Mouse (Mus musculus) kidney, adult 18-20 months (tissue): ENCODE data around the gene Dmbx1.

ENCODE experiments used
- DNase-seq: peaks from one replicate; pipeline ENCODE4 v3.0.0; 2021

The Dmbx1 gene

DNA sequence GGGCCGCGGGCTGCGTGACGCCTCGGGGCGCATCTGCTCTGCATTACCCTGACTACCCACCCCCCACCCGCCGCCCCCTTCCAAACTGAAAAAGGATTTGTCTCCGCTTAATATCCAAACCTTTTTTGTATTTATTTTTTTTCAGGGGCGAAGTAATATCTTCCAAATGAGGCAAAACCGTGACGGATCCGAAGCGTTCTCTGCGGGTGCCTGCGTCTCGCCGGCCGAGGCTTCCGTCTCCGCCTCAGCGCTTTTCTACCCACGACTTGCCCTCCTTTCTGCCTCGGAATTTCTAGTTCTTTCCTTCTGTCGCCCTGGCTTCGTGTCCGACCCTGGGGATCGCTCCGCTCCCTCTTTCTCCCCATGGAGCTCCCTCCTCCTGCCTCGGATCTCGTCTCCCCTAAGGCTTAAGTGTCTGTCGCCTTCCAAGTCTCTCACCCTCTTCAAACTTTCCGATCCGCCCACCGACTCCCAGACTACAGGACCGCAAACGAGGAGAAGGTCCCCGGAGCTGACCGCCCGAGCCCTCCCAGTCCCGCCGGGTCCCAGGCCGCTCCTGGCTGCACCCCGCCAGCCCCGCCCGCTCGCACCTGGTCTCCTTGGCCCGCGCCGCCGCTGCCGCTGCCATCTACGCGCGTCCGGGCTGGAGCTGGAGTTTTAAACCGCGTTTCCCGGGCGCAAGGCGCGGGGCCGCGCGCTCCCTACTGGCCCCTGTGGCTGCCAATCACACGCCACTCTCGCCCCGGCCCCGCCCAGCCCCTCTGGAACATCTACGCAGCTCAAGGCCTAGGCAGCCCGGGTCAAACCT is at the start of gene Dmbx1:
TSS of gene Dmbx1 (minus strand) at position 632 of the 808 bp plus-strand sequence.
- DNase-seq, result no peak

DNA sequence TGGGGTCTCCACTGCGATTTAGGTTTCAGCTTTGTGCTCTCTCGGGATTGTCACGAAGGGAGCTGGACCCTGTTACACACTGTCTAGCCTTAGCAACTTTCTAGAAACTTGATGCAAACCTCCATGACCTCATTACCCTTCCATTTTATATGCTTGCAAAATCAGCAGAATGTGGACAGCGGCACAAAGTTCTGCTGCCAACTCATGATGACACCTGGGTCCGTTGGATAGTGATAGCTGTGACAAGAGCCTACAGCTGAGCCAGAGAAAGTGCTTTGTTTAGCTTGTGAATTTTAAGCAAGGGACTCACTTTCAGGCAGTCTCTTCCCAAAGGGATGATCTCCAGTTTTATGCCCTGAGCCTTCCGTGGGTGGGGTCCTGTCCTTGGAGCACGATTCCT is 49.7 kb upstream of the Dmbx1 start:
- no peak for DNase-seq

DNA sequence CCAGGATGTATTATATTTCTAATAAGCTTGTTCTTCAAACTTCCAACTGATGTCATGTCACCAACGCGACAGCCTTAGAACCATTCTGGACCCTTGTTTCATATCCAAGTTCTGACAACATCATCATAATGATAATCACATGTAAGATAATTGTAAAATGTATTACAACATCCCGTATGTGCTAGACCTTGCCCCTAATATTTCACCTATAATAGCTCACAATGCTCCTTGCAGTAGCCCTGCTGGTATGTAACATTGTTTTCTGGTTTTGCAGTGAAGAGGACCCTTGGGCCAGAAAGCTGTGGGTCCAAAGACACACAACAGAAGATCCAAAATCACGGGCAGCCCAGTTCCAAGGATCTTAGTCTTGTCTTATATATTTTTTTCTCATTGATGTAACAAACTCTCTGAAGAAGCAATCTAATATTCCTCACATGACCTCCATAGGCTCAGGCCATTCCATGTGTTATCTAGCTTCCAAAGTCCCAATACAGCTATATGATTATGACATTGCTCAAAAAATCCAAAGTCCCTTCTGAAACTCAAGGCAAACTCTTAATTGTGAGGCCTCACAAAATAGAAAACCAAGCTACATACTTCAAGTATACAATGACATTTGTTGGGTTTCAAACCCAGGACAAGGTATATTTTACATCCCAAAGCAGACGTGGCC is 48.3 kb upstream of the Dmbx1 start:
- DNase-seq, result no peak

DNA sequence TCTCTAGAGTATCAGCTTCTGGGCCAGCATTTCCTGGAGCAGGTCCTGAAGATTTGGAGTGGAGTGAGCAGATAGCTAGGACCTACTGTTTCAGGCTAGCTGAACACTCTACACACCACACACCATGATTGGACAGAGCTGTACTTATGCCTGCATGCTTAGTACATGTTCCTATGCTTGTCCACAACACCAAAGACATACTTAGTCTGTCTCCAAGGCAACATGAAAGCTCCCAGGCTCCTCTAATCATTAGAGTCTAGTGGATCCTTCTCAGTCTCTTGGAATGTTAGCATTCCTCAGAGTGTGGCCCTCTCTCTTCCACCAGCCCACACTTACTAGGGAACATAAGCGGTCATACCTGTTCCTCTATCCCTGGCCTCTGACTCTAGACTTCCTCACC is 47.7 kb upstream of the Dmbx1 start:
- DNase-seq, result no peak

DNA sequence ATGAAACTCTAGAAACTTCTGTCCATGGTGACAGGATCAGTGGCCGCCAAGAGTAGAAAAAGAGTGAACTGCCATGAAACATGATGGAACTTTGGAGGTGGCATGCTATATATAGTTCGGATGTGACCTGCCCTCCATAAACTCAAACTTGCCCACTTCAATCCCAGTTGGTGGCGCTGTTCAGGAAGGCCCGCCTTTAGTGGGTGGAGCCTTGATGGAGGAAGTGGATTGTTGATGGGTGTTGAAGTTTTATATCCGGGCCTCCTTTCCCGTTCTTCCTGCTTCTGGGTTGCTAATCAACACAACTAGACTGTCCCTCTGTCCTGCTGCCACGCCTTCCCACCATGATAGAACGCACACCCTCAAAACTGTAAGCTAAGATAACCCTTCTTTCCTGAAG is 45.2 kb upstream of the Dmbx1 start:
- no peak for DNase-seq

DNA sequence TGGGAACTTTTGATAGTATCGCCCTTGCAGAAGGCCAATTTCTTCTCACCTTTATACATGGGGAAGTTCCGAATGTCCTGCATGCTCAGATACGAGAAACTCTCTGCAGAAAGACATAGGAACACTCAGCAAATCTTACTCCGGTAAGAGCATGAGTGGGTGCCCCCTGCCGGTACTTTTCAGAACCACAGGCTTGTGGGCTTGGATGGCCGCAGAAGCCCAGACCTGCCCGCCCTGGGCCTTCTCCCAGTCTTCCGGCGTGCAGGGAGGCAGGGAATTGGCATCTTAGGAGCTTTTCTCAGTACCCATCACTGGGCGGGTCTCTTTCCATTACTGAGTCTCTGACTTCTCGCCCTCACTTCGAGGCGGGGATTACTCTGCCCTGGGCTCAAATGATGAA is 44.4 kb upstream of the Dmbx1 start:
- DNase-seq, result peak; percentile 88

DNA sequence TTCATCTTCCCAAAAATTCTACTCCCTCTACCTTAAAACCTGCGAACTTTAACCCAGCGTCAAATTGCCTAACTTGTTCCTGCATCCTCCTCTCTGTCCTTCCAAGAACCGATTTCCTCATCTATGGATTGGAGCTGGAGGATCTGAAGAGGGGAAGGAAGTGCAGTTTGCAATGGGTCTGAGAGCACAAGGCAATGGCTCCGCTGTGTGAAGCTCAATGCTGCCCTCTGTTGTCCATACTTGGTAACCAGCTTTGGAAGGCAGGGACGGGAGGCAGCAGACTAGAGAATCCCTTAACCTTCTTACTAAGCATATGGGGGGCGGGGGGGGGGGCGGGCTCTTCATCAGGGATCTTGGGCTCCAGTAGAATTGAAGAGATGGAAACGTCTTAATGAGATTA is 41.0 kb upstream of the Dmbx1 start:
- peak; percentile 68 for DNase-seq

DNA sequence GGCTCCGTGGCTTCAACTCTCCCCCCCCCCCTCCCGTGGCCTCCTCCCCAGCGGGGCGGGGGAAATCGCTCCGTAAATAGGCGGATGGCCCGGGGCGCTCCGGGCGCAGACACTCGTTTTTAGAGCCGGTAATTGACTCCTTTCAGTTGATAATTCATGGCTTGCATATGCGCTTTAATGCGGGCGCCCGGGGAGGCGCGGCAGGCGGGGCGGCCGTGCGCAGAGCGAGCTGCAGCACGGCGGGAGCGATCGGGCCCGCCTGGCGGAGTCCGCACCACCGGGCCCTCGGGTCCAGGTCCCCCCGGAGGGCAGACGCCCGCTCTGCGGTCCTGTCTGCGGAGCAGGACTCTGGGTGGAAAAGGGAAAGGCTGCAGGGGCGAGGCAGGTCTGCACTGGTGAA is 39.7 kb upstream of the Dmbx1 start:
- DNase-seq, result no peak

DNA sequence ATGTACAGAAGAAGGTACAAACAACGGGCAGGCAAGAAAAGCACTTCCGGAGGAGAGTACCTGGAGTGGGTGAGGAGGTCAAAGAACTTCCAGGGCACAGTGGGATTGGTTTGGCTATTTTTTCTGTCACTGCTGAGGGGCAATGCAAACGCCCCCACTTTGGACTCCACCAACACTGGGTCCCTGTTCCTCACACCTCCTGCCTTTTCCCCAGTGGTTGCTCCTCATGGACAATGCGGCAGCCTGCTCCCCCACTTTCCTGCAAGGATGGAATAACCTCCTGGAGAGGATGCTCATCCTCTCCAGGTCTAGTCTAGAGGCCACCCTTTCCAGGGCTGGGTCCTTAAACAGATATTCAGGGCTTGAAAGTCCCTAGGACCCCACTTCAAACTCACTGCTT is 39.2 kb upstream of the Dmbx1 start:
- no peak for DNase-seq

DNA sequence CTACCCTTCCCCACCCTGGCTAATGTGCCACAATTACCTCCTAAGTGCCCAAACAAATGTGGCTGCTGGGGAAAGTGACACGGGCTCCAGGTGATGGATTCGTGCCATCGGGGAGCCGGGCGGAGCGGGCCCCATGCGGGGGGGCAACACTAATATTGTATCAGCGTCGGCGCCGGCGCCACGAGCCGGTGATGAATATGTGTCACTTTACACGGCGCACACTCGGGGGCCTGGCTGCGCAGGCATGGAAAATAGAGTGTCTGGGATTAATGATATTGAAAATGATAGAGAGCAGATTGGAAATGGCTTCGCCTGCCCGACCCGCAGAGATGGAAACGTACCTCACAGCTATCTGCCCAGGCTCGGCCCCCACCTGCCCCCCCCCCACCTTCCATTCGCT is 32.8 kb upstream of the Dmbx1 start:
- no peak for DNase-seq

DNA sequence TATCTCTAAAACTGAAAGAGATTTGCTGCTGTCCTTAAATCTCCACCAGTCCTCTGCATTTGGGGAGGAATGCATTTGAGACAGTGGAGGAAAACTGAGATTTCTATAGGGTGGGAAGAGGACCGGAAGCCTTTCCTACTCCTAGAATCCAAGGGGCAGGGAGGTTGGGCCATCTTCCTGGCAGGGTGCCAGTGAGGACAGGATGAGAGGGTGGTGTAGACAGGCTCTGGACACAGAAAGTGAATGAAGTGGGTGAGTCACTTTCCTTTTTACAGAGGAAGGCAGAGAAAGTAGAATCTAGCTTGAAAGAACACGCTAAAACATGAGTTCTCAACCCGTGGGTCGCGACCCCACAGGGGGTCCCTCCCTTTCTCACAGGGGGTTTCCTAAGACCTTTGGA is 24.7 kb upstream of the Dmbx1 start:
- no peak for DNase-seq

DNA sequence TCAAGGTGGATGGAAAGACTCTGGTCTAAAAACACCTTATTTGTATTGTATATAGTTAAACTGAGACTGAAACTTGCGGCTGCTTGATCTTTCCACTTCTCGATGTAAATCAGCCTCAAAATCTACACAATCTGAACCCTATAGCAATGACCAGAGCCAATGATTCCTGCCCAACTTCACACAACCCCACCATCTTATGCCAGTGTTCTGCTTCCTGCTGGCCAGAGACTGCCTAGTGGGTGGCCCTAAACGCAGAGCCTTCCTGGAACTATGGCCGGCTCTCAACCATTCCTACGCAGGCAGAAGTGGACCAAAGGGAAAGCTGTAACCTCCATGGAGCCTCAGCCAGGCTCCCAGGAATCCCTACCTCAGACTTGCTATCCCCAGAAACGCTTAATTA is 24.0 kb upstream of the Dmbx1 start:
- DNase-seq, result no peak

DNA sequence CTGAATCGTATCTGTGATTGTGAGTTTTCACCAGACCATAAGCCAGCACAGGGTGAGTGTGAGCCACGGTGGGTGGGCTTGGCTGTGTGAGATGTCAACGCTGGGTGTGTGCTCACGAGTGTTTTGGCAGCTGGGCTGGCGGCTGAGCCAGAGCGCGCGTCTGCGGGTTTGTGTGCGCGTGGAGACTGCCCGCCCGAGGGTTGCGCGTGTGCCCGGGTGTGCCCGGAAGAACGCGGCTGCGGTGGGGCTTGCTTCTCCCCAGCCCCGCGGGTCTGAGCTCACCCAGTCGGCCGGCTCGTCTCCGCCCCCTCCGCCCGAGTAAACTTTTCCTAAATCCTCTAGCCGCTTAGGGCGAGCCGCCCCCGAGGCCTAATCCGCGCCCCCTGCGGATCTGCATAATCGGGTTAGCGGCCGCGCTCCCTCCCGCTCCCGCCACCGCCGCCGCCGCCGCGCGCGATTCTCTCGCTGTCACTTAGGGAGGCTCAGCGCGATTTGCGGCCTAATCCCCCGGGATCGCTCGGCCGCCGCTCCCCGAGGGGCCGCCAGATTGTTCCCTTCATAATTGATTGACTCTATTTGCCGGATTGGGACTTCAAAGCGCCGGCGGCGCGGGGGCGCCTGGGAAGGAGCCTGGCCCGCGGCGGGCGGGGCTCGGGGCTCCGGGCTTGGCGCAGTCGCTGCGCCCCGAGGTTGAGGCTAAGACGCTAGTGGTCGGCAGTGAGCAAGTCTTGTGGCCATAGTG is 23.1 kb upstream of the Dmbx1 start:
- DNase-seq, result peak; percentile 28

DNA sequence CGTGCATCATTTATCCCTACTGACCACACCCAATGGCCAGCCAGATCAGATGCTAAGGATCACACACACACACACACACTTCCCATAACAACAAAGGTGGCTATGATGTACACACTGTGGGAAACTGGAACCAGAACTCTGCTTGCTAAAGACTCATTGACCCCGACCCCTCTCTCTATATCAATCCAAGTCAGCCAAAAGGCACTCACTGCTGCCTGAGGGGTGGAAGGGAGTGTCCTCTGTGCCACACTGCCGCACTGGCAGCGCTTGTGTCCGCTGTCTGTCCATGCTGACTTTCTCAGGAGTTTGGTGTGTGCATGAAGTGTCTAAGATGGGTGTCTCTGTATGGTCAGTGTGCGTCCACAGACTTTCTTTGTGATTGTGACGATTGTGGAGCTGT is 22.3 kb upstream of the Dmbx1 start:
- DNase-seq, result no peak

DNA sequence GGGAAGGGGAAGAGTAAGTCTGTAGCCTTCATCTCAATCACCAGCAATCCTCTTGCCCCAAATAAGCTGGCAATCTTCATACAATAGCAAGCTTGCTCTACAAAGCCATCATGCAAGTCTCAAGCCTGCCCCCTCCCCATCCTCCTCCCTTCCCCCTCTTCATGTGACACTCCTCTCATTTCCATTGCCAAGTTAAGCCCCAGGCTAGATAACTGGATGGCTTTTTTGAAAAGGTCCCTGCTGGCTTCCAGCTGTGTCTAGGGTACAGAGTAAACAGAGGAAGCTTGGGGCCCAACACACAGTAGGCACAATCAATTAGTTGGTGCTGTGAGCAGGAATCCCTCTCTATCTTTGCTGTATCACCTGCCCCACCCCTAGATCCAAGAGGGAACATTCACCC is 19.8 kb upstream of the Dmbx1 start:
- no peak for DNase-seq

DNA sequence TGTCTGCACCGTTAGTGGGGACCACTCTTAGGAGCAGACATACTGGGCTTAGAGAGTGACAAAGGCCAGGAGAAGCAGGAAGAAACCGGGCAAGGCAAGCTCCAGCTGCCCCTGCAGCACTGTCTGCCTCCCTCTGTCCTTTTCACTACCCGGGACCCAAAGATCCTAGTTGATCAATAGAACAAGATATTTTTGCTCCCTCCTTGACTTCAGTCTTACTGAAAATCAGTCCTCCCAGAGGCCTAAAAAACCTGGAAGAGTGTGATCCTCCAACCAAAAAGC is 15.7 kb upstream of the Dmbx1 start:
- no peak for DNase-seq

DNA sequence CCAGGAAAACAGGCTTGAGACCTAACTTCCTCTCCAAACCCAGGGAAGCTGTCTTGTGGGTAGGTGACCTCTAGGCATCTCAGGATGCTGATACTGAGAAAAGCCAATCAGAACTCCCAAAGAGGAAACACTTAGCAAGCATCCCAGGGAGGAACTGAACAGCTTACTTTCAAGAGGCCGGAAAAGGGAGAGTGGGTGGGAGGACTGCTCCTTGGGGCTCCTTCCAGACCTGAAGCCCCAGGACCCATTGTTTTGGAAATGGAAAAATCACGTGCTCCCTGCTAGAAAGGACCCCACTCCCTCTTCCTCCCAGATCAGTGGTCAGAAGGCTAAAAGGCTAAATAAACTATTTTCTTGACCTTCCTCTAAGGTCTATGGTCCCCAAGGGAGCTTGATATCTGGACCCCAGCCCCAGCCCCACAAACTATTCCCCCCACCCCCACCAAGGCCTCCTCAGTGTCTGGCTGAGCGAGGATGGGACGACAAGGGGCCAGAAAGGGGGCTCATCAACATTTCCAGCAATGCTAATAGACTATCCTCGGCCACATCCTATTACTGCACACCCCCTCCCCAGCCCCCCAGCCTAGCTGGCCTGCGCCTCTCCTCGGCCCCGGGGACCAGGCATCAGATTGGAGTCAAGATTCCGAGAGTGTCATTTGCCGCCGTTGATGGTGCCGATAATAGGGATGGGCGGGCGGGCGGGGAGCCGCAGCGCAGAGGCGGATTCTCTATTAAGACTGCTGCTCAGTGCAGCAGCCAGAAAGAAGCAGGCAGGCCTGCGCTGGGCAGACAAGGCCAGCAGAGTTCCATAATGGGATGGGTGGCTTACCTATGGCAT is 15.1 kb upstream of the Dmbx1 start:
- DNase-seq, result no peak

DNA sequence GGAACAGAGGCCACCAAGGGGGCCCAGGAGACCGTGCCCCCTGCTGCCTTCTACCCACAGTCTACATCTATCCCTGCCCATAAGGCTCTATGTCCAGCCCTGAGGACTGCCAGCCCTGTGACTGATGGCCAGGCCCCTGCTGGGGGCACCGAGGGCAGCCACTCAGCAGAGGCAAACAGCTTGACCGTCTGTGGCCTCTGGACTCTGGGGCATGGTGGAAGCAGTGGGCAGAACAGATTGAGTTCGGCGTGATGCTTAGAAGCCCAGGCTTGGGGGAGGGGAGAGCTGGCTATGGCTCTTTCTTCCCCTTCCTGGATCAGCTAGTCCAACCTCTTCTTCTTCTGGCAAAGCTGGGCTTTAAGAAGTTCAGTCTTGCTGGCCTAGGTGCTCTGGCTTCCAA is 13.8 kb upstream of the Dmbx1 start:
- DNase-seq, result no peak

DNA sequence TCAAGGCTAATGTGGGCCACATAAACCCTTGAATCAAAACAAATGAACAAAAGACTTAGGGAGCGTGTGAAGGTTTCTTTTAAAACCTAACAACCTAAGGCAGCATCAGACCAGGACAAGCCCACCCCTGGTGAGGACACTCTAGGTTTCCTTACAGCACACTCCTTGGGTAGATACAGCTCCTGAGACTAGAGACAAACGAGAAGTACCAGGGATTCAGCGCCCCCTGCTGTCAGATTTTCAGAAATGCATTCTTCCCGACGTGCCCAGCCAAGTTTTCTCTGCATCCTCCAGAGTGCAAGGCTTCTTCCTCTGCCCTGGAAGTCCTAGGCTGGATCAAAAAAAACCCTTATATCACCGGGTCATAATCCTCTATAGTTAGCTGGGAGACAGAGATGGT is 13.0 kb upstream of the Dmbx1 start:
- DNase-seq, result peak; percentile 70

DNA sequence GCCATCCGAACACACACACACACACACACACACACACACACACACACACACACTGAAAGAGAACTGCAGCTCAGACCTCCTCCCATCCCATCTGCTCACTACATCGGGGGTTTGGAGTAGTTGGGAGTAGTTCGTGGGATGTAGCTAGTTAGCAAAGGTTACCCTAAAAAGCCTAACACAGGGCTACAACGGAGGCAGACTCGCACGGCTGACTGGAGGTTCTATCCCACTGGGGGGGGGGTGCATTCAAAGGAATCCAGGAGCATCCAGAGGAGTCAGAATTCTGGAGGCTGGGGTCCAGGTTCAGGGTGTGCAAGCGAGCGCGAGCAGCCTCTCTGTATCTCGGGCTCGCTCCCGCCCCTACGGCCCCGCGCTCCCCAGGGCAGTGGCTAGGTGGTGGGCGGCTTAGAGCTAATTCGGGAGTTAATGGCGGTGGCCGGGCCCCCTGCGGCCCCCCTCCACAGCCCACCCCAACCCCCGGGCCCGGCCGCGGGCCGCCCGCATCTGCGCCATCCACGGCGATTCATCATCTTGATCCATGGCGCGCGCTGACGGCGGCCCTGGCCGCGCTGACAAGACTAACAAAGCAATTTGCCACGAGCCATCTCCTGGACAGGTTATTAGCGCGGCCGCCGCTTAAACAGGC is 4.1 kb upstream of the Dmbx1 start:
- DNase-seq, result no peak

DNA sequence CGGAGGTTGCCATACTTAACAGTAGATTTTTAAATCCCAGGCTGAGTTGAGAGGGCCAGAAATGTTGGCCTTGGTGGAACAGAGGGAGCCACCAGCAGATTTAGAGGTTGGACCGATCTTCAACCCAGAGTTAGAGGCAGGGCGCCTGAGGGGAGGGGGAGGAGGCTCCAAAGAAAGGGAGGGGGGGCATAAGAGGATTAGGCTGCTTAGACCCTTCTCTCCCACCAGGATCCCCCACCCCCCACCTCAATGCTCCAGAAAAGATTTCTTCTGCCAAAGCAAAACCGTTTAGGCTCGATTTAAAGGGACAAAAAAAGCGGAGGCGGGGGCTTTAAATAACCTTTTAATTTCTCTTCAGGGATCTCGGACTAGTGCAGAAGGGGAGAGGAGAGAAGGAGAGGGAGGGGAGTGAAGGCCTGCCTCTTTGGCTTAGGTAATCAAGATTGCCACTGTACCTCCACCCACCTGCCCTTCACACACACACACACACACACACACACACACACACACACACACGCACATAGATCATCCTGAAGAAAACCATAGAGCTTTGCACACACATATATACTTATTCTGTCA is 1.6 kb upstream of the Dmbx1 start:
- no peak for DNase-seq

DNA sequence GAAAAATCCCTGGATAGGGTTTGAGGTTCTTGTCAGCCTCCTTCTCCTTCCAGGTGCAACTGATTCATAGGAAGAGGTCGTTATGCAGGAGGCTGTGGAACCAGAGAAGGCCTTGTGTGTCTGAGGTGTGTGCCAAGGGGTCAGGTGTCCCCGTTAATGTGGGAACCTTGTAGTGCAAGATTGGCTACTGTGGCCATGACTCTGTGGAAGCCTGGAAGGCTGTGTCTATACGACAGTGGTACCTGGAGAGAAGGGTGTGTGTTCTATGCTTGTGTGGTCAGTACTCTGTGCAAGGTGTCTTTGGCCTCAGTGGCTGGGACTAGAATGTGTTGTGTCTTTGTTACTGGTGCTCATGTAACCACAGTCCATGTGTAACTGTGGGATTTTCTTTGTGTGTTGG is 955 bp upstream of the Dmbx1 start:
- no peak for DNase-seq
